Mouse (Mus musculus) liver, adult 2 months (tissue): ENCODE results near the gene Pkn3.

Experiments used
- CTCF ChIP-seq: fragments of 200-500 bp; IDR thresholded peaks from 2 replicates; pipeline ENCODE4 v1.5.1; 2011; ENCODE audit warnings: low read depth, low read length, control low read depth
- POLR2A ChIP-seq: fragments of 200-500 bp; IDR thresholded peaks from 2 replicates; pipeline ENCODE4 v1.6.1; 2011; ENCODE audit warnings: low read length, control low read depth; ENCODE audit not compliant: insufficient read depth; ENCODE audit errors: extremely low read depth

DNA sequence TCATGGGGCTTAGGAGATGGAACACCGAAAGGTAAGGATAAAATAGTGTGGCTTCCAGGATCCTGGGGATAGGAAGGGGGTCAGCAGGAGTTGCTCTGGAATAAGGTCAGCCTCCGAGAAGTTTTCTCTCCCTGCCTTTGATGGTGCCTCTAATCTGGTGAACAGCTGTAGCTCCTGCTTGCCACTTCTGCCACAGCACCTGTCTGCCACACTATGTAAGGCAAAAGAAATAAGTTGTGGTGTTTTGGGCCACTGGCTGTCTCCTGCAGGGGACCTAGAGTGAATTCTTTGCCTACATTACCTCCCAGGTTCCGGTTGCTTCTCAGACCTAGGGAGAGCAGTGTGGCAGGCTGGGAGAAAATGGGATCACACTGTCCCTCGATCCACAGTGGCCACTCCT, 1.3 kb downstream of the Pkn3 start:
- TF ChIP-seq CTCF = no peak
- no peak for TF ChIP-seq POLR2A
